Comparison of ENCODE assay signal across 12 mouse cellular contexts in genomic region chr16:14194164-14194950, GRCm38 (mm10). TPM values are rescaled to one million over a fixed set of nuclear protein-coding genes. Genes with fewer than 3 reads are reported as not detected.
A peak's percentile ranks its signal among the peaks of the same experiment; 100 is the strongest.
DNase-seq lines count a peak whose midpoint lies in the region; ATAC-seq and TF ChIP-seq lines count a peak whose summit lies in the region.
"Had no signal": no experiment of that assay in that cellular context is flagged by ENCODE, and none has a peak within 500 bp of the region (broad histone marks: within the 10 kb centered on the region; RNA-seq: fewer than 3 reads in every experiment).

No protein-coding gene starts in this region.

- WGBS in heart, embryonic 13.5 days = 67% methylated on average over 9 of the region's 9 CpGs

- H3K9me3 ChIP-seq in heart, embryonic 13.5 days = no peaks in the 10 kb centered on the region
- H3K9me3 ChIP-seq: heart, embryonic 15.5 days had no signal

- H3K27ac ChIP-seq in left cerebral cortex, adult 2 months = peak overlapping the region; percentile 59; the same call in 1 of the 2 replicates
- H3K27ac ChIP-seq in heart, embryonic 13.5 days (replicated peaks) = peak overlapping the region; percentile 15; the same call in 1 of the 2 replicates
- H3K27ac ChIP-seq: heart, embryonic 15.5 days; macrophage had no signal

- no peak for ATAC-seq in heart, embryonic 13.5 days (ENCODE audit: extremely low read depth, insufficient number of reproducible peaks, low FRiP score, low TSS enrichment)
- no peak for ATAC-seq in megakaryocyte-erythroid progenitor cell, adult 5-6 weeks (replicated peaks; ENCODE audit: low FRiP score, low TSS enrichment, poor library complexity, severe bottlenecking)

- no peak overlapping the region for H3K9ac ChIP-seq in heart, embryonic 13.5 days
- H3K9ac ChIP-seq: heart, embryonic 15.5 days had no signal

- peaks cover 41% of the 10 kb centered on the region for H3K36me3 ChIP-seq in heart, embryonic 13.5 days

- H3K4me2 ChIP-seq in heart, embryonic 13.5 days = no peak overlapping the region
- H3K4me2 ChIP-seq: heart, embryonic 15.5 days had no signal

- intact Hi-C loops in left cerebral cortex, adult 2 months (cut with DNase I) = loop anchor here (2.0 kb wide), 1 partner anchor 32 kb away; the partner anchor contains the start of genes Marf1 and Nde1
- intact Hi-C loops in left cerebral cortex, postnatal 36 days (cut with DNase I) = no loop called here

- peak; percentile 20 for DNase-seq in adrenal gland, postnatal 14 days
- no peak for DNase-seq in adrenal gland, adult 8-10 months
- no peak for DNase-seq in left cerebral cortex, adult 2 months (ENCODE audit: extremely low spot score in 1 of 2, low spot score in 2 of 2)
- DNase-seq in left cerebral cortex, postnatal 36 days (ENCODE audit: low spot score in 2 of 2) = no peak
- peak; percentile 54 for DNase-seq in lung, postnatal 36 days
- no peak for DNase-seq in right cerebral cortex, postnatal 4 days

- no peak overlapping the region for H3K4me3 ChIP-seq in left cerebral cortex, adult 2 months
- no peak overlapping the region for H3K4me3 ChIP-seq in heart, embryonic 13.5 days
- H3K4me3 ChIP-seq: erythroblast, embryonic 14.5 days; heart, embryonic 15.5 days; myocyte had no signal

- no peaks in the 10 kb centered on the region for H3K27me3 ChIP-seq in heart, embryonic 13.5 days (replicated peaks)
- H3K27me3 ChIP-seq: heart, embryonic 15.5 days had no signal

- no peaks in the 10 kb centered on the region for H3K4me1 ChIP-seq in heart, embryonic 13.5 days
- H3K4me1 ChIP-seq: heart, embryonic 15.5 days had no signal

- TF ChIP-seq CTCF in left cerebral cortex, adult 2 months (IDR thresholded peaks at IDR 0.05) = no peak

RNA-seq across cellular contexts. Expression of gene Marf1, which starts 31.2 kb away (rescaled TPM):
- total RNA-seq in adrenal gland, postnatal 14 days (2021) = 84.5 and 100 TPM in 2 replicates
- 100 to 1,000 TPM; 109 to 161 (median 148) TPM for total RNA-seq in adrenal gland, adult 8-10 months (2022)
- total RNA-seq in left cerebral cortex, adult 2 months (2021) = 100 to 1,000 TPM; 162 TPM
- total RNA-seq in left cerebral cortex, postnatal 36 days (2021) = 100 to 1,000 TPM; 139 to 148 TPM
- polyA plus RNA-seq in heart, embryonic 13.5 days (2015; fragmentation: Nextera tagmentation; extraction: Ambion mirVana) = 8.6 and 9.9 TPM in 2 replicates
- 40.4 and 55.1 TPM in 2 replicates for total RNA-seq in megakaryocyte-erythroid progenitor cell, adult 5-6 weeks (2014; fragmentation: Nextera tagmentation)
- total RNA-seq in megakaryocyte-erythroid progenitor cell, adult 5-6 weeks (2017) = 15.4 and 19.9 TPM in 2 replicates

RNA-seq across cellular contexts. Expression of gene Nde1, which starts 31.3 kb away (rescaled TPM):
- 41.0 and 43.6 TPM in 2 replicates for total RNA-seq in adrenal gland, postnatal 14 days (2021)
- total RNA-seq in adrenal gland, adult 8-10 months (2022) = 10 to 100 TPM; 39.9 to 69.3 (median 52.3) TPM
- total RNA-seq in left cerebral cortex, adult 2 months (2021) = 10 to 100 TPM; 15.9 to 19.1 TPM
- 10 to 100 TPM; 18.8 to 20.9 TPM for total RNA-seq in left cerebral cortex, postnatal 36 days (2021)
- 66.0 and 69.8 TPM in 2 replicates for polyA plus RNA-seq in heart, embryonic 13.5 days (2015; fragmentation: Nextera tagmentation; extraction: Ambion mirVana)
- 53.6 and 56.1 TPM in 2 replicates for total RNA-seq in megakaryocyte-erythroid progenitor cell, adult 5-6 weeks (2014; fragmentation: Nextera tagmentation)
- 51.4 and 55.8 TPM in 2 replicates for total RNA-seq in megakaryocyte-erythroid progenitor cell, adult 5-6 weeks (2017)

Comparison
In these comparisons a context has a peak if more than half of its experiments do, and no peak if none do; other contexts are left out.
1. DNase-seq: peak in adrenal gland, postnatal 14 days (single experiment) and lung, postnatal 36 days (single experiment); none in adrenal gland, adult 8-10 months (single experiment), left cerebral cortex, adult 2 months (0 of 2), left cerebral cortex, postnatal 36 days (0 of 2) and right cerebral cortex, postnatal 4 days (single experiment).